Mouse (Mus musculus): Measurements from ENCODE around the gene Cfap161.

Cfap161 gene

DNA sequence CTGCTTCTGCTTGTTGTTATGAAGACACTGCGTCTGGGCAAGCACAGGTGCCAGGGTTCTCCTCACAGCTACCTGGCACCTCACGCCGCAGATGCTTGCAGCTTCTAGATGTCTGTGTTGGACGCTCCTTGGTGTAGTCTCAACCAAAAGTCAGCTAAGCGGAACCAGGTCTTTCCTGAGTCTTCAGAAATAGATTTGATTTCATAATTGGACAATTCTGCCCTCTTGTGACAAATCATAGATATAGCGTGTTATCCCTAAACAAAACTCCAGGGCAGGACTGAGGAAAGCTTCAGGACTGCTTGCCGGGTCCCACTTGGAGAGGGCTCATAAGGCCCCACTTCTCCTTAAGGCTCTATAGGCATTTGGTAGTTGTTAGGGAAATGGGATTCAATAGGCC is 7.8 kb upstream of the Cfap161 start:
- DNase-seq (ENCODE audit: low read depth, low spot score), result peak; percentile 85

GRCm38 (mm10) chr7:83802007-83802406 is 7.3 kb upstream of the Cfap161 start:
- DNase-seq (ENCODE audit: low read depth, low spot score), result no peak

GRCm38 (mm10) chr7:83801483-83801875 is 6.8 kb upstream of the Cfap161 start:
- no peak for DNase-seq (ENCODE audit: low read depth, low spot score)

GRCm38 (mm10) chr7:83800561-83801482 is 6.1 kb upstream of the Cfap161 start:
- DNase-seq (ENCODE audit: low read depth, low spot score), result peak; percentile 77

DNA sequence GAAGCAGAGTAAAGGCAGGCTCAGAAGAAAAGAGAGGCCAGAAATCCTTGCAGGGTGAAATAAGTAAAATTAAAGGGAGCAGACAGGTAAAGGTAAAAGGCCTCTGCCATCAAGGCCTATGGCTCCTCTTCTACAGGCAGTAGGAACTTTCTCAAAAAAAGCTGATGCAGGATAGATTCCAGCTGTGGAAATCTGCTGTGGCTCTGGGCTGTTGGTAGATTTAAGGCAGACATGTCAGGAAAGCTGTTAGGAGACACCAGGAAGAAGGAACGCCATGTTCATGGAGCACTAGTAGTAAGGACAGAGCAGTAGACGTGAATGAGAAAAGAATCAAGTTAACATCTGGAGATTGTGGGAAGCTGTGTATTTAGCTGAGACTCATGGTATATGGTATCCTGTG is 5.4 kb upstream of the Cfap161 start:
- DNase-seq (ENCODE audit: low read depth, low spot score), result no peak

DNA sequence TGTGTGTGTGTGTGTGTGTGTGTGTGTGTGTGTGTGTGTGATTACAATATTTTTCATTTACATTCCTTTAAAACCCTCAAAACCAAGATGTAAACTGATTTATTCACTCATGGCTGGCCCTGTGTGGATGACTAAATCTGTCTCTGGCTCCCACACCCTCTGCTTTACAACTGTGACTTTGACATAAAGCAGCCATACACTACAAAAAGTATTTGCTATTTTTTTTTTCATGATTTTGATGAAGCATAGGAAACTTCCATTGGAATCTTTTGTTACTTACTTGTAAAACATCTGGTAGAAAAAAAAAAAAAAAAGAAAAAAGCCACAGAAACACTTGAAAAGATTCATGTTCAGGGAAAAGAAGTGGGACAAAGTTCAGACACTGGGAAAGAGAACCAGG is 3.3 kb upstream of the Cfap161 start:
- no peak for DNase-seq (ENCODE audit: low read depth, low spot score)

- no peak for DNase-seq (ENCODE audit: low read depth, low spot score)
These were observed 1.5 kb upstream of the Cfap161 start for GRCm38 (mm10) chr7:83796177-83796576.

GRCm38 (mm10) chr7:83794006-83794683 is 535 bp downstream of the Cfap161 start:
- no peak for DNase-seq (ENCODE audit: low read depth, low spot score)

GRCm38 (mm10) chr7:83780881-83781280 is 13.8 kb downstream of the Cfap161 start:
- no peak for DNase-seq (ENCODE audit: low read depth, low spot score)

DNA sequence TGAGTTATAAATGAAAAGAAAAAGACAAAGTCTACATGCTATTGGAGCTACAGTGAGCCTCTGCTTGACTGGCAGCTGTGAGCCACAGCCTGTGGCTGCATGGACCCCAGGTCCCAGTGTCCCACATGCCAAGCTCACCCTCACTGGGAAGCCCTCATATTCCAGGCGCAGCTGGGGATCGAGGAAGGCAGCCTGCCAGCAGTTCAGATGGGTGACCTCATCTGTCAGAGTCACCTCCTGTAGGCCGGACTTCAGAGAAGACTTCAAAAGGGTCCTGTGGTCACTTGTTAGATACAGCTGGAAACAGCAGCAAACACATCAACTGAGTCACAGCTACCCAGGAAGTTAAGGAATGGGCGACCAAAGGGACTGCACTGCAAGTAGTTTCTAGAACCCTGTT is 14.7 kb downstream of the Cfap161 start:
- DNase-seq (ENCODE audit: low read depth, low spot score), result no peak

DNA sequence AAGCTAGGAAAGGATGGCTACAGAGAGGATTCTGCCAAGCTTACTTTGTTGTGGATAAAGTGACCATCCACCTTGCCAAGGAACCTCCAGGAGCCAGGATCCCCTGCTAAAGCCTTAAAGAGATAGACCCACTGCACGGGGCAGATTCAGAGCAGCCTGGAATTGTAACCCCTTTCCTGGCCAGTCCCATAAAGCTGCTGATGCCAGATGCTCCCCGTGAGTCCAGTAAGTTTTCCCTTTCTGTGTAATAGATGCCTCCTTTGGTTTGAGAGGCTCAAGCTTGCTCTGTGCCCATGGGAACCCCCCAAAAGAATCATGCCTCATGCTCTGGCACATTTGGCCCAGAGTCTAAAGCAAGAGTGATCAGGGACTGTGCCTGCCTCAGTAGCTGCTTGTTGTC is 15.7 kb downstream of the Cfap161 start:
- no peak for DNase-seq (ENCODE audit: low read depth, low spot score)

- DNase-seq (ENCODE audit: low read depth, low spot score), result no peak
These were observed 16.2 kb downstream of the Cfap161 start for GRCm38 (mm10) chr7:83778516-83778915.

GRCm38 (mm10) chr7:83774721-83775120 is 20.0 kb downstream of the Cfap161 start:
- peak; percentile 75 for DNase-seq (ENCODE audit: low read depth, low spot score)

DNA sequence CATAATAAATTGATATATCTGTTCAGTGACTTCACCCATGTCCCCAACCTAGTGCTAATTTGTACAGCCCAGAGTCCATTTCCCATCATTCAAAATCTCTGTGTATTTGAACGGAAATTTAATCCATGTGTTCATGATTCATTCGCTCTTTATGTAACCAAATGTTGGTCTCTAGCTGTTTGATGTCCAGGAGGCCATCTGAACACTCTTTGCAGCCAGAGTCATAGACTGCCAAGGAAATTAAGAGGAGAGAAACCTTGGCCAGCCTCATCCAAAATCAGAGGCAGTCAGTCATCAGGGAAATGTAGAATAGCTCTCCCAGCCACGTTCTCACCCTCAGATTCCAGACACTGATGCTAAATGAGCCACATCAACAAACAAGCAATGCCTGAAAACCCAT is 31.0 kb downstream of the Cfap161 start:
- peak; percentile 94 for DNase-seq (ENCODE audit: low read depth, low spot score)

DNA sequence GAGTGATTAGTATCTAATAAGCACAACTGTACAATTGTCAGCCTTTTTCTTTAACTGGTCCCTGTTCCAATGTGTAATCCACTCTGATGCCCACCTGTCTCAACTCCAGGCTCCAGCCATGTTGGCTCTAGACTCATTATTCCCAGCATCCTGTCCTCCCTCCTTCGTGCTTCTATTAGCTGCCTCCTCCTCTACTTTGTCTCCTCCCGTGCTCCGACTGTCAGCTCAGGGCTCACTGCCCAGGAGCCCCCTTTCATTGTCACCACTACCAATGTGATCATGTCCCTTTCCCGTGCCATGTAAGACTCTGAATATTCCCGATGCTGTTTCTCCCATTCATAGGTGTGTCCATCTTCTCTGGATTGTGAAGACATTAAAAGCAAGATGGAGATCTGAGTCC is 32.3 kb downstream of the Cfap161 start:
- no peak for DNase-seq (ENCODE audit: low read depth, low spot score)

DNA sequence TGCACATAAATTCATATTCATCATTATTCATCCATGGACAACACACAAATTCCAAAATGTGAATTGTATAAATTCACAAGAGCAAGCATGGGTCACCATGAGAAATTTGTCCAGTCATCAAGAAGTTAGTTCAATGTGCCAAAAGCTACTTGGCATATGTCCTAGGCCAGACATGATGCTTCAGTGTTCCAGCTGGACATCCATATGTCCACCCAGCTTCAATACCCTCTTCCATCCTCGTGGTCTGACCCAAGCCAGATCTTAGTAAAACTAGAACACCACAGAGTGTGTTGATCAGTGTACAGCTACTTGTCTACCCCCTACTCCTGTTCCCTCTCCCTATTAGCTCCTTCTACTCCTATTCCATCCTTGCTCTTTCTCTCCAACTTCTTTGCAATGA is 43.6 kb downstream of the Cfap161 start:
- DNase-seq (ENCODE audit: low read depth, low spot score), result peak; percentile 98

- DNase-seq (ENCODE audit: low read depth, low spot score), result no peak
These were observed 46.3 kb downstream of the Cfap161 start for GRCm38 (mm10) chr7:83748405-83748804.

DNA sequence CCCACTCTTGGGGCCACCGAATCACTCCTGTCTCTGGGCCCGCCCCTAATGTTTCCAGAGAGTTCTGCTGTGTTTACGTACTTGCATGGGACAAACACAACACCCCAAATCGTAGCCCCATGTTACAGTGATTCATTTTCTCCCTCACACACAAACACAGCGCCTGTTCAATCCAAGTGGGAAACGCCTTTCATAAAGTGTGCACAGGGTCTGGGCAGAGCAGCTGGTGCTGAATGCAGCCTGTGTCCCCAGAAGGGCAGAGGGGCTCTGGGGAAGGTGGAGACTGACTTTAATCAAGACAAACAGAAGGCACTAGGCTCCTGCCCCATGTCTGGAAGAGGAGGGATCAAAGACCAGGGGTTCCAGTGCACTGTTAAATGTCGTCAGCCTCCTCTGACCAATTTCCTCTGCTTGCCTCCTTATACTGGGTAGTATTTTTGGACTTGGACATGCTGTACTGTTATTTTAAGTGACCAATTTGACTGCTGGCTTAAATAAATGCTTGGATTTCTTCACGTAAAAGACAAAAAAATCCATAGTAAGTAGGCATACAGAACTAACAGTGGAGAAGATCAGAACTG is 48.5 kb downstream of the Cfap161 start:
- no peak for DNase-seq (ENCODE audit: low read depth, low spot score)

GRCm38 (mm10) chr7:83745413-83746106 is 49.1 kb downstream of the Cfap161 start, which contains the start of gene Il16:
Il16 (minus strand) TSS chr7:83745726.
- DNase-seq (ENCODE audit: low read depth, low spot score), result no peak

- no peak for DNase-seq (ENCODE audit: low read depth, low spot score)
These were observed 49.6 kb downstream of the Cfap161 start for GRCm38 (mm10) chr7:83745065-83745412.

GRCm38 (mm10) chr7:83744250-83744649 is 50.4 kb downstream of the Cfap161 start:
- DNase-seq (ENCODE audit: low read depth, low spot score), result peak; percentile 63

DNA sequence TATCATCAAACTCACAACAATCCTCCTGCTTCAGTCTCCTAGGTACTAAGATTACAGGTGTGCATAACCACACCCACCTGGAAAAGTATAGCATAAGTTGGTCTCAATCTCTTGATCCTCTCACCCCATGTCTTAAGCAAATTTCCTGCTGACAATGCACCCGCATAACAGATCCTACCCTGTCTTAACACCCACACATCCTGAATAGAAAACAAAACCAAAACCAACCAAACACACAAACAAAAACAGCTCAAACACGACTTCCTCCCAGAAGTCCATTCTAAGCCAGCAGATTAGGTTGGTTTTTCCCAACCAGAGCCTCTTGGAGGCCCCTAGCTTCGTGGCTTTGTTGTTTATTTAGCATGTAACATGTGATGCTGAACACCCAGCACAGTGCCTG is 52.0 kb downstream of the Cfap161 start:
- DNase-seq (ENCODE audit: low read depth, low spot score), result no peak
